Mouse (Mus musculus): ENCODE results near the gene Krtdap. TPM values are rescaled to one million over a fixed set of nuclear protein-coding genes. Genes with fewer than 3 reads are reported as not detected.

The Krtdap gene
- not detected for polyA plus RNA-seq (2017; shearing (Covaris generic))

DNA sequence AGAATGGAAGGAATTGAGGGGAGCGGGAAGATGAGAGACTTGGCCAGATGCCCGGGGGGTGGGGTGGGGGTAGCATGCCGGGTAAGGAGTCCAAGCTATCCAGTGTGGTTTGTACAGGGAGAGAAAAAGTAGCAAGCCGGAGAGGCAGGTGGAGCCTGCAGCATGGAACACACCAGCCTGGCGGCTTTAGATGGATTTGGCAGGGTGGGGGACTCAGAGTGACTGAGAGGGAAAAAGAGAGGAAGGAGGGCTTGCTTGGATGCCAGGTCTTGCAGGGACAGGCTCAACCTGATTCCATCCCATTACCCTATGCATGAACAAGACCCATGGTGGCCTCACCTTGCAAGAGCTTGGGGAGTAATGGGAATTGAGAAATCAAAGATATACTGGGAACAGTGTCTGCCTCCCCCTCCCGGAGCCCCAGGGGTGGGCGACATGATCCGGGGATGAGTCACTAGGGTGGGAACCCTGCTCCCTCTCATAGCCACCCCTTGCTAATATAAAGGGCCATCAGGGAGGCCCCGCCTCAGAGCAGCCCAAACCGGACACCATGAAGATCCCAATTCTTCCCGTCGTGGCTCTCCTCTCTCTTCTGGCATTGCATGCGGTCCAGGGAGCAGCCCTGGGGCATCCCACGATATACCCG lies at the start of gene Krtdap:
Krtdap (plus strand) TSS at position 520 of the 646 bp plus-strand sequence.

DNA sequence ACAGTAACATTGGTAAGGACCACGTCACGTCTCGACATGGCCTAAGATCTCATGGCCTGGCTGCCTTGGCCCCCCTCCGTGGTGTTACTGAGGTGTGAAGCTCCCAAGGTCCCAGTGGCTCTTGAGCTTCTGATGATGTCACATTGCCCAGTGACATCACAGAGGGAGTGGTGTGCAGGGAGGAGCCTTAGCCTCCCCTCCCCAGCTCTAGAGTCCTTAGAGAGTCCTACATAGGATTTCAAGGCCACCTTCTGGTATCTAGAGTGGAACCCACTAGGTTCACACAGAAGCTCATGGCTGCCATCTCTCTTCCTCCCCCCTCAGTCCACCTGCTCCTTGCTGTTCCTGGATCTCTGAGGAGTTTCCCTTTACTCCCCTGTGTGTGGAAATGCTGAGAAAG lies 44.1 kb upstream of the Krtdap start, which contains the start of gene Gapdhs:
Gapdhs (minus strand) TSS at position 65 of the 400 bp plus-strand sequence.

GRCm38 (mm10) chr7:30751086-30751669 lies 36.5 kb upstream of the Krtdap start, which contains the start of gene Sbsn:
Sbsn (plus strand) TSS chr7:30751471.

GRCm38 (mm10) chr7:30763456-30763855 lies 24.2 kb upstream of the Krtdap start, which contains the start of gene Dmkn:
Dmkn (plus strand) TSS chr7:30763756.

GRCm38 (mm10) chr7:30823675-30824074 lies 36.0 kb downstream of the Krtdap start, which contains the start of gene Ffar2:
Ffar2 (minus strand) TSS chr7:30823775.

Other genes with a start within 250 kb of the Krtdap start
- gene Hspb6, start 235.7 kb upstream of the Krtdap start, polyA plus RNA-seq (2017; shearing (Covaris generic)): 3.3 TPM
- gene Proser3, start 235.6 kb upstream of the Krtdap start, polyA plus RNA-seq (2017; shearing (Covaris generic)): 3.3 TPM
- 48.0 TPM for gene Lin37, start 228.1 kb upstream of the Krtdap start, polyA plus RNA-seq (2017; shearing (Covaris generic))
- 84.8 TPM for gene U2af1l4, start 224.6 kb upstream of the Krtdap start, polyA plus RNA-seq (2017; shearing (Covaris generic))
- 57.8 TPM for gene Gm49396, start 224.6 kb upstream of the Krtdap start, polyA plus RNA-seq (2017; shearing (Covaris generic))
- gene Psenen, start 224.3 kb upstream of the Krtdap start, polyA plus RNA-seq (2017; shearing (Covaris generic)): 137 TPM
- 59.7 TPM for gene Igflr1, start 222.5 kb upstream of the Krtdap start, polyA plus RNA-seq (2017; shearing (Covaris generic))
- gene Kmt2b, start 199.2 kb upstream of the Krtdap start, polyA plus RNA-seq (2017; shearing (Covaris generic)): 14.0 TPM
- 12.8 TPM for gene Zbtb32, start 189.0 kb upstream of the Krtdap start, polyA plus RNA-seq (2017; shearing (Covaris generic))
- gene Upk1a, start 175.0 kb upstream of the Krtdap start, polyA plus RNA-seq (2017; shearing (Covaris generic)): 0.79 TPM
- gene Cox6b1, start 161.7 kb upstream of the Krtdap start, polyA plus RNA-seq (2017; shearing (Covaris generic)): 388 TPM
- not detected for gene Etv2, start 152.0 kb upstream of the Krtdap start, polyA plus RNA-seq (2017; shearing (Covaris generic))
- 194 TPM for gene Rbm42, start 137.6 kb upstream of the Krtdap start, polyA plus RNA-seq (2017; shearing (Covaris generic))
- gene Haus5, start 122.9 kb upstream of the Krtdap start, polyA plus RNA-seq (2017; shearing (Covaris generic)): 36.3 TPM
- 0.56 TPM for gene Pmis2, start 116.3 kb upstream of the Krtdap start, polyA plus RNA-seq (2017; shearing (Covaris generic))
- not detected for gene 2200002J24Rik, start 89.0 kb upstream of the Krtdap start, polyA plus RNA-seq (2017; shearing (Covaris generic))
- not detected for gene Atp4a, start 75.7 kb upstream of the Krtdap start, polyA plus RNA-seq (2017; shearing (Covaris generic))
- 51.5 TPM for gene Tmem147, start 58.4 kb upstream of the Krtdap start, polyA plus RNA-seq (2017; shearing (Covaris generic))
- not detected for gene Gapdhs, start 44.2 kb upstream of the Krtdap start, polyA plus RNA-seq (2017; shearing (Covaris generic))
- 0.17 TPM for gene Sbsn, start 36.4 kb upstream of the Krtdap start, polyA plus RNA-seq (2017; shearing (Covaris generic))
- not detected for gene Dmkn, start 24.1 kb upstream of the Krtdap start, polyA plus RNA-seq (2017; shearing (Covaris generic))
- gene Ffar2, start 35.9 kb downstream of the Krtdap start, polyA plus RNA-seq (2017; shearing (Covaris generic)): not detected
- not detected for gene Ffar3, start 68.3 kb downstream of the Krtdap start, polyA plus RNA-seq (2017; shearing (Covaris generic))
- 0.09 TPM for gene Ffar1, start 73.7 kb downstream of the Krtdap start, polyA plus RNA-seq (2017; shearing (Covaris generic))
- gene Cd22, start 92.4 kb downstream of the Krtdap start, polyA plus RNA-seq (2017; shearing (Covaris generic)): 28.6 TPM
- gene Mag, start 127.0 kb downstream of the Krtdap start, polyA plus RNA-seq (2017; shearing (Covaris generic)): not detected
- gene Hamp2, start 136.8 kb downstream of the Krtdap start, polyA plus RNA-seq (2017; shearing (Covaris generic)): not detected
- not detected for gene Hamp, start 156.1 kb downstream of the Krtdap start, polyA plus RNA-seq (2017; shearing (Covaris generic))
- gene Usf2, start 168.9 kb downstream of the Krtdap start, polyA plus RNA-seq (2017; shearing (Covaris generic)): 10.7 TPM
- 7.7 TPM for gene Lsr, start 185.6 kb downstream of the Krtdap start, polyA plus RNA-seq (2017; shearing (Covaris generic))
- 0.46 TPM for gene Fam187b, start 185.9 kb downstream of the Krtdap start, polyA plus RNA-seq (2017; shearing (Covaris generic))